Mouse (Mus musculus): ENCODE data around the gene Zfp174. TPM values are rescaled to one million over a fixed set of nuclear protein-coding genes. Genes with fewer than 3 reads are reported as not detected.
A peak's percentile ranks its signal among the peaks of the same experiment; 100 is the strongest.
"Not testable (repeated sequence)": the region's sequence is repeated elsewhere in the genome, so short reads cannot be mapped to it uniquely, and the experiment has no call there.

Gene Zfp174
- 2.0 TPM in 2 replicates for polyA plus RNA-seq (2015; fragmentation: Nextera tagmentation; extraction: Ambion mirVana)

GRCm38 (mm10) chr16:3846711-3847518, at the start of gene Zfp174:
TSS of gene Zfp174 (plus strand) at chr16:3847268.
- Histone ChIP-seq H3K27me3 (no peaks in the 10 kb centered on the region), H3K4me3 (peak within 1 kb of the TSS; percentile 55), H3K27ac (peak within 1 kb of the TSS; percentile 13; the same call in 1 of the 2 replicates), H3K9ac (peak within 1 kb of the TSS; percentile 72), H3K4me1 (replicated peaks) (peaks cover 19% of the 10 kb centered on the region), H3K36me3 (no peaks in the 10 kb centered on the region), H3K4me2 (peak within 1 kb of the TSS; percentile 67), H3K9me3 (no peaks in the 10 kb centered on the region)
- peak; percentile 99 for ATAC-seq (ENCODE audit: low FRiP score)
- 3% methylated on average over 38 of the region's 38 CpGs for WGBS

DNA sequence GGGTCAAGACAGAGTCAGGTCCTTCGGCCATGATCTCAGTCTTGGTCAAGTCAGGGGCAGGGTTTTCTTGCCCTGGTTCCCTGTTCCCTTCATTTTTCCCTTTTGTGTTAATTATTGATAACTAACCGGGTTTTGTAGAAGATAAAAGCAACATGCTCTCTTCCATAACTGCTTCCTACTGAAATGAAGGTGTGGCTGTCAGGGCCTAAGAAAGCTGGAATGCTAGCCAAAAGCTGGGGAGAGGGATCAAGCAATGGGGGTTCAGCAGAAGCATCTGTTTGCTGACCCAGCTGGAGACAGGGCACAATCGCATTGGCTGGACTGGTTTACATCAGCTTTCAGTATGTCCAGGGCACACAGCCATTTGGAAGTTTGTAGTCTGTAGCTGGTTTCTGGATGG, 38.9 kb upstream of the Zfp174 start:
- no peak overlapping the region for H3K27ac ChIP-seq
- 85% methylated on average over 3 of the region's 3 CpGs for WGBS
- H3K4me2 ChIP-seq: no peak overlapping the region
- no peaks in the 10 kb centered on the region for H3K27me3 ChIP-seq
- no peaks in the 10 kb centered on the region for H3K36me3 ChIP-seq
- H3K4me1 ChIP-seq (replicated peaks): no peaks in the 10 kb centered on the region
- H3K9me3 ChIP-seq: peaks cover 9% of the 10 kb centered on the region
- ATAC-seq (ENCODE audit: low FRiP score): no peak
- H3K9ac ChIP-seq: no peak overlapping the region
- no peak overlapping the region for H3K4me3 ChIP-seq

- H3K4me1 ChIP-seq (replicated peaks); H3K9ac ChIP-seq; H3K36me3 ChIP-seq; H3K4me2 ChIP-seq; H3K27me3 ChIP-seq; H3K4me3 ChIP-seq; H3K9me3 ChIP-seq; ATAC-seq (ENCODE audit: low FRiP score); H3K27ac ChIP-seq: not testable (repeated sequence)
- WGBS: 86% methylated on average over 6 of the region's 6 CpGs
These were observed 32.4 kb upstream of the Zfp174 start for GRCm38 (mm10) chr16:3814667-3815066.

DNA sequence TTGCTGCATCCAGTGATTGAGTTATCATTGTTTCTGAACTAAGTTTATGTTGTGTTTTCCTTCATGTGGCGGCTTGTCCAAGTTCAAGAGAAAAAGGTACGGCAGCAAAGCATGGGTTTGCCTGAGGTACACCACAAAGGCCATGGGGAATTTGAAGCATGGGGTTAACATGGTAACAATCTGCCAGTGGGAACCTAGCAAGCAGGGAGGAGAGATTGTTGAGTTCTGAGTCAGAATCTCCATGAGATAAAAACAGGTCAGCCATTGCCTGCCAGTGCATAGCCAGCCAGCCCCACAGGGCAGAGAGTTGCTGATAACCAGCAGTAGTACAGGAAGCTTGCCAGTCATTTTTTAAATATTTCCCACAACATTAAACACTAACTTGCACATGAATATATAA, 26.9 kb upstream of the Zfp174 start:
- 95% methylated on average over 2 of the region's 2 CpGs for WGBS

GRCm38 (mm10) chr16:3828021-3828420, 19.0 kb upstream of the Zfp174 start:
- no peaks in the 10 kb centered on the region for H3K36me3 ChIP-seq
- no peak overlapping the region for H3K4me3 ChIP-seq
- H3K9me3 ChIP-seq: no peaks in the 10 kb centered on the region
- 61% methylated on average over 3 of the region's 3 CpGs for WGBS
- no peak overlapping the region for H3K4me2 ChIP-seq
- H3K27me3 ChIP-seq: no peaks in the 10 kb centered on the region
- no peak overlapping the region for H3K9ac ChIP-seq
- no peaks in the 10 kb centered on the region for H3K4me1 ChIP-seq (replicated peaks)
- no peak for ATAC-seq (ENCODE audit: low FRiP score)
- H3K27ac ChIP-seq: no peak overlapping the region

More for the DNA sequence above, 26.9 kb upstream of the Zfp174 start:
- no peak overlapping the region for H3K27ac ChIP-seq
- no peaks in the 10 kb centered on the region for H3K27me3 ChIP-seq
- no peak overlapping the region for H3K4me3 ChIP-seq
- no peaks in the 10 kb centered on the region for H3K4me1 ChIP-seq (replicated peaks)
- H3K36me3 ChIP-seq: no peaks in the 10 kb centered on the region
- ATAC-seq (ENCODE audit: low FRiP score): no peak
- H3K9me3 ChIP-seq: no peaks in the 10 kb centered on the region
- no peak overlapping the region for H3K4me2 ChIP-seq
- H3K9ac ChIP-seq: no peak overlapping the region

GRCm38 (mm10) chr16:3829727-3830126, 17.3 kb upstream of the Zfp174 start:
- Histone ChIP-seq H3K9me3 (no peaks in the 10 kb centered on the region), H3K4me2 (no peak overlapping the region), H3K36me3 (no peaks in the 10 kb centered on the region), H3K9ac (no peak overlapping the region), H3K4me1 (replicated peaks) (no peaks in the 10 kb centered on the region), H3K27ac (no peak overlapping the region), H3K27me3 (no peaks in the 10 kb centered on the region), H3K4me3 (no peak overlapping the region)
- WGBS: 90% methylated on average over 2 of the region's 2 CpGs
- no peak for ATAC-seq (ENCODE audit: low FRiP score)

GRCm38 (mm10) chr16:3830588-3831109, 16.4 kb upstream of the Zfp174 start, which contains the start of gene Olfr15:
TSS of gene Olfr15 (plus strand) at chr16:3830878.
- H3K27me3 ChIP-seq: no peaks in the 10 kb centered on the region
- no peak for ATAC-seq (ENCODE audit: low FRiP score)
- no peak within 1 kb of the TSS for H3K4me3 ChIP-seq
- no peak within 1 kb of the TSS for H3K27ac ChIP-seq
- H3K9ac ChIP-seq: no peak within 1 kb of the TSS
- no peaks in the 10 kb centered on the region for H3K4me1 ChIP-seq (replicated peaks)
- H3K4me2 ChIP-seq: no peak within 1 kb of the TSS
- no peaks in the 10 kb centered on the region for H3K9me3 ChIP-seq
- no peaks in the 10 kb centered on the region for H3K36me3 ChIP-seq

- H3K9me3 ChIP-seq: no peaks in the 10 kb centered on the region
- WGBS: 79% methylated on average over 2 of the region's 2 CpGs
- H3K4me3 ChIP-seq: no peak overlapping the region
- no peak overlapping the region for H3K4me2 ChIP-seq
- no peak overlapping the region for H3K9ac ChIP-seq
- H3K4me1 ChIP-seq (replicated peaks): no peaks in the 10 kb centered on the region
- no peak overlapping the region for H3K27ac ChIP-seq
- H3K36me3 ChIP-seq: no peaks in the 10 kb centered on the region
- ATAC-seq (ENCODE audit: low FRiP score): no peak
- no peaks in the 10 kb centered on the region for H3K27me3 ChIP-seq
These were observed 11.6 kb upstream of the Zfp174 start for GRCm38 (mm10) chr16:3835461-3835860.

GRCm38 (mm10) chr16:3839157-3839885, 7.7 kb upstream of the Zfp174 start:
- Histone ChIP-seq H3K27ac (no peak overlapping the region), H3K9me3 (no peaks in the 10 kb centered on the region), H3K4me1 (replicated peaks) (peaks cover 5% of the 10 kb centered on the region; the same call in 1 of the 2 replicates), H3K9ac (no peak overlapping the region), H3K27me3 (no peaks in the 10 kb centered on the region), H3K4me2 (no peak overlapping the region), H3K36me3 (no peaks in the 10 kb centered on the region), H3K4me3 (no peak overlapping the region)
- WGBS: 63% methylated on average over 17 of the region's 17 CpGs
- ATAC-seq (ENCODE audit: low FRiP score): no peak; the same call in 1 of the 2 replicates

DNA sequence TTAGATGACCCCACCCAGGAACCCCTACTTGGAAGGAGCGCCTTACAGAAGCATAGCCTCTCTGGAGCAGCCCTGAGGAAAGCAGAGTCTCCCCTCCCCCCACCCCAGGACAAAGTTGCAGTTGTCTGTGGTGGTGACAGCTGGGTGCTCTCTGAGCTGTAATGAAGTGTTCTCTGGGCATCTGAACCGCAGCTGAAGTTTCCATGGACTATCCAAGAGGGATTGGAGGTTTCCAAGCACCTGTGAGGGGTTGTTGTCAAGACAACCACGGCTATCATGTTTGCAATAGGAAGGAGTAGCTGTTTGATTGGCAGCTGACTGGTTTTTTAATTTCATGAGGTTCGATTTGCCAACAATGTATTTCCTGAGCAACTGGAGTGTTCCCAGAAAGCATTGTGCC, 4.1 kb upstream of the Zfp174 start:
- Histone ChIP-seq H3K9me3 (no peaks in the 10 kb centered on the region), H3K4me3 (no peak overlapping the region), H3K9ac (no peak overlapping the region), H3K4me2 (no peak overlapping the region), H3K27me3 (no peaks in the 10 kb centered on the region), H3K27ac (no peak overlapping the region), H3K36me3 (no peaks in the 10 kb centered on the region), H3K4me1 (replicated peaks) (peaks cover 10% of the 10 kb centered on the region)
- 33% methylated on average over 4 of the region's 4 CpGs for WGBS
- ATAC-seq (ENCODE audit: low FRiP score): no peak

DNA sequence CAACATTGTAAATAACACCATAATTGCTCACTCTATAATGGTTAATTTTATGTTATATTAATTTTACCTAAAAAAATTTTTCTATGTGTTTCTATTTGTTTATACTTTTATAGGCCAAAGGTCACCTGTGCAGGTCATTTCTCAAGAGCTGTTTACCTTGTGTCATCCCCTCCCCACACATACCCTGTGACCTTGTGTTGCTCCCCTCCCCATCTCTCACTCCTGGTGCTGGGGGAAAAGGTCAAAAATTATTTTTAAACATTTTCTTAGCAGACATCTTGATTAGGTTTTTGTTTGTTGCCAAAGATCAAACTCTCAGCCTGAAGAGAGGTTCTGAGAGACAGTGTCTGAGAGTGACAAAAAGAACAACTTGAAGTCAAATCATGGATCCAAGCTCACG, 3.3 kb upstream of the Zfp174 start:
- Histone ChIP-seq H3K9me3 (no peaks in the 10 kb centered on the region), H3K27ac (no peak overlapping the region), H3K27me3 (no peaks in the 10 kb centered on the region), H3K4me3 (no peak overlapping the region), H3K4me1 (replicated peaks) (peaks cover 13% of the 10 kb centered on the region), H3K36me3 (no peaks in the 10 kb centered on the region), H3K9ac (no peak overlapping the region), H3K4me2 (no peak overlapping the region)
- WGBS: 79% methylated on average over 1 of the region's 1 CpGs
- no peak for ATAC-seq (ENCODE audit: low FRiP score)

GRCm38 (mm10) chr16:3847871-3848270, 803 bp downstream of the Zfp174 start:
- Histone ChIP-seq H3K4me3 (peak overlapping the region; percentile 55), H3K9me3 (no peaks in the 10 kb centered on the region), H3K4me1 (replicated peaks) (peaks cover 17% of the 10 kb centered on the region), H3K4me2 (peak overlapping the region; percentile 67), H3K27me3 (no peaks in the 10 kb centered on the region), H3K36me3 (no peaks in the 10 kb centered on the region), H3K9ac (peak overlapping the region; percentile 72), H3K27ac (no peak overlapping the region)
- 59% methylated on average over 4 of the region's 4 CpGs for WGBS
- ATAC-seq (ENCODE audit: low FRiP score): no peak
